Mouse (Mus musculus): Measurements from ENCODE around the gene Serac1. TPM values are rescaled to one million over a fixed set of nuclear protein-coding genes. Genes with fewer than 3 reads are reported as not detected.
"Not testable (repeated sequence)": the region's sequence is repeated elsewhere in the genome, so short reads cannot be mapped to it uniquely, and the experiment has no call there.

Serac1 gene
- polyA plus RNA-seq, 1 experiment from 2014 or later = 13.0 TPM

DNA sequence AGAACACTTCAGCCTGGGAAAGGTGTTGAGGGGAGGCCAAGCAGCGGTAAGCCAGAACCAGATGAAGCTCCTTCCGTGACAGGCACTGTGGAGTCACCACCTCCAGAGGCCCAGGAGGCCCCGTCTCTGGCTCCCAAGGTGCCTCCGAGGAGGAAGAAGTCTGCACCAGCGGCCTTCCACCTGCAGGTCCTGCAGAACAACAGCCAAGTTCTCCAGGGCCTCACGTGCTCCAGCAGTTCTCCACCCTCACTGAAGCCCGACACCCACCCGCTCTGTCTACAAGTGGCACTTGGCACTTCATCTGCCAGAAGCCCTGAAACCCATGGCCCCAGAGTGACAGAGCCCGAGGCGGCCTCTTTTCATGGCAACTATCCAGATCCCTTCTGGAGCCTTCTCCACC is 42.0 kb downstream of the Serac1 start:
- ATAC-seq (ENCODE audit: low read depth) = no peak
- H3K27me3 ChIP-seq (ENCODE audit: control insufficient read depth, insufficient read depth, low read length) = no peaks in the 10 kb centered on the region
- H3K9ac ChIP-seq (replicated peaks; ENCODE audit: low read depth, low read length) = no peak overlapping the region
- H3K4me1 ChIP-seq (ENCODE audit: control insufficient read depth, insufficient read depth, low read length) = no peaks in the 10 kb centered on the region
- H3K4me3 ChIP-seq (ENCODE audit: low read depth, low read length) = no peak overlapping the region
- H3K27ac ChIP-seq (ENCODE audit: low read depth, low read length) = no peak overlapping the region
- no peaks in the 10 kb centered on the region for H3K9me3 ChIP-seq (ENCODE audit: control insufficient read depth, low read length)
- H3K4me2 ChIP-seq (ENCODE audit: low read depth, low read length) = no peak overlapping the region
- 95% methylated on average over 10 of the region's 10 CpGs for WGBS
- peaks cover 9% of the 10 kb centered on the region; the same call in 1 of the 2 replicates for H3K36me3 ChIP-seq (ENCODE audit: control insufficient read depth, insufficient read depth, low read length)

DNA sequence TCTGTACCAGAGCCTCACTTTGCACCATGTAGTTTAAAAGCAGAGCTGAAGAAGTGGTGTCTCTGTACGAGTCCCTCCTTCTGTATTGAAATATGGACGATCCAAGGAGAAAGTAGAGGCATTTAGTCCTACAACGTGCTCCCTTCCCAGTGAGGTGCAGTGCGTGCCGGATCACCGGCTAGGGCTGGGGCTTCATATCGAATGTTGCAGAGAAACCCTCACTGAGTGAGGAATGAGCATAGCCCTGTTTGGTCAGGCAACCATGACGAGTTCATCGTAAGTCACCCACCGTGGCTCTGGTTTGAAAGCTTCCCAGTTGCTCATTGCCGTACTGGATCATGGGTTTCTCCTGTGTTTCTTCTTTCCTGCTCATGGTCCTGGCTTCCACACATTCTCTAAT is 42.7 kb downstream of the Serac1 start:
- Histone ChIP-seq H3K4me1 (ENCODE audit: control insufficient read depth, insufficient read depth, low read length) (no peaks in the 10 kb centered on the region), H3K4me2 (ENCODE audit: low read depth, low read length) (no peak overlapping the region), H3K9me3 (ENCODE audit: control insufficient read depth, low read length) (no peaks in the 10 kb centered on the region), H3K9ac (replicated peaks; ENCODE audit: low read depth, low read length) (no peak overlapping the region), H3K36me3 (ENCODE audit: control insufficient read depth, insufficient read depth, low read length) (peaks cover 6% of the 10 kb centered on the region; the same call in 1 of the 2 replicates), H3K27ac (ENCODE audit: low read depth, low read length) (no peak overlapping the region), H3K4me3 (ENCODE audit: low read depth, low read length) (no peak overlapping the region), H3K27me3 (ENCODE audit: control insufficient read depth, insufficient read depth, low read length) (no peaks in the 10 kb centered on the region)
- no peak for ATAC-seq (ENCODE audit: low read depth)
- WGBS = 89% methylated on average over 11 of the region's 11 CpGs

DNA sequence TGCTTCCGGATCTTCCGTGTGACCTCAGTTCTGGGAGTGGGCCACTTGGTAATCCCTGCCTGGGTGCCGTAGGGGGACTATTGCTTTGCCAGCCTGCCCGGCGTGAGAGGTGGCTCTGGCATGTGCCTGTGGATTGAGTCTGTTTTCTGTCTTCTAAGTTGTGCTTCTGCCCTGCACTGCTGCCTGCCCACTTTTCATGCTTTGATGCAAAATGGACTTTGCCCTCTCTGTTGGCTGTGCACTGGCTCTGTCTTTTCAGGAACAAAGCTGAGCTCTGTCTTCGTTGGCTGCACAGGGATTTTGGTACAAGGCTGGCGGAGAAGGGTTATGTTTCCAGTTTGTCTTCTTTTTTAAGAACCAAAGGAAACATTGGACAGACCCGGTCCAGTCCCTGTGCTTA is 43.1 kb downstream of the Serac1 start:
- 90% methylated on average over 8 of the region's 8 CpGs for WGBS

DNA sequence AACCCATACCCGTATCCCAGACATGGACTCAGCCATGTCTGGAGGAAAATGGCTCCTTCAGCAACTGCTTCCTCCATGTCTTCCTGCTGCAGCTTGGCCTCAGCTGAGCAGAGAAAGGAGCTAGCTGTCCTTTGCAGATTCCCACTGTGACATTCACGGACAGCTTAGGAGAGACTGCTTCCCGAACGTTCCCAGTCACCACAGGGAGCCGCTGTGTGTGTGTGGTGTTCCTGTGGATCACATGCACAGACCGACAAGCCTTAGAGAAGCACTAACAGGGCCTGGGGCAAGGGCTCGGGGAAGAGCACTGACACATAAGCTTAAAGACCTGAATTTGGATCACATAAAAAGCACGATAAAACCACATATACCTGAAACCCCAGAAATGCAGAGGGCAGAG is 43.9 kb downstream of the Serac1 start:
- Histone ChIP-seq H3K4me3 (ENCODE audit: low read depth, low read length) (no peak overlapping the region), H3K36me3 (ENCODE audit: control insufficient read depth, insufficient read depth, low read length) (no peaks in the 10 kb centered on the region), H3K4me2 (ENCODE audit: low read depth, low read length) (no peak overlapping the region), H3K27ac (ENCODE audit: low read depth, low read length) (no peak overlapping the region), H3K27me3 (ENCODE audit: control insufficient read depth, insufficient read depth, low read length) (no peaks in the 10 kb centered on the region), H3K4me1 (ENCODE audit: control insufficient read depth, insufficient read depth, low read length) (no peaks in the 10 kb centered on the region), H3K9ac (replicated peaks; ENCODE audit: low read depth, low read length) (no peak overlapping the region), H3K9me3 (ENCODE audit: control insufficient read depth, low read length) (no peaks in the 10 kb centered on the region)
- ATAC-seq (ENCODE audit: low read depth) = no peak
- WGBS = 47% methylated on average over 8 of the region's 8 CpGs

More for the DNA sequence above, 43.1 kb downstream of the Serac1 start:
- Histone ChIP-seq H3K4me2 (ENCODE audit: low read depth, low read length) (no peak overlapping the region), H3K27me3 (ENCODE audit: control insufficient read depth, insufficient read depth, low read length) (no peaks in the 10 kb centered on the region), H3K9me3 (ENCODE audit: control insufficient read depth, low read length) (no peaks in the 10 kb centered on the region), H3K27ac (ENCODE audit: low read depth, low read length) (no peak overlapping the region), H3K4me3 (ENCODE audit: low read depth, low read length) (no peak overlapping the region), H3K4me1 (ENCODE audit: control insufficient read depth, insufficient read depth, low read length) (no peaks in the 10 kb centered on the region), H3K36me3 (ENCODE audit: control insufficient read depth, insufficient read depth, low read length) (0 out of 2 replicates have a peak, but pooled peaks cover 2% of the 10 kb centered on the region), H3K9ac (replicated peaks; ENCODE audit: low read depth, low read length) (no peak overlapping the region)
- no peak for ATAC-seq (ENCODE audit: low read depth)

DNA sequence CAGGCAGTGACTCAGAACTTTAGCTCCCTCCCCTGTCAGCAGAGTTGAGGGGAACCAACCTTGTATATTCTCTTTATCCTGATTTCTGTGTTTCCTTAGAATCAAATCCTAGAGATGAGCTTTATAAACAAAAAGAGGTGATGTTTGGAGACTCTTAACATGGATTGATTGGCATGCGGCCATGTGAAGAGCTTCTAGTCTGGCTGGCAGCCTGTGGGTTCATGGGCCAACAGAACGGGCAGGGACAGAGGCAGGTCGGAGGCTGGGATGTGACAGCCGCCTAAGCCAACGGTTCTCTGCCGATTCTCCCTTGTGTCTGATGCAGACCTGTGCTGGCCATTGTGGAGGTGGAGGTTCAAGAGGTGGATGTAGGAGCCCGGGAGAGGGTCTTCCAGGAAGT is 53.7 kb downstream of the Serac1 start:
- Histone ChIP-seq H3K4me2 (ENCODE audit: low read depth, low read length) (no peak overlapping the region), H3K4me1 (ENCODE audit: control insufficient read depth, insufficient read depth, low read length) (no peaks in the 10 kb centered on the region), H3K9ac (replicated peaks; ENCODE audit: low read depth, low read length) (no peak overlapping the region), H3K27me3 (ENCODE audit: control insufficient read depth, insufficient read depth, low read length) (no peaks in the 10 kb centered on the region), H3K27ac (ENCODE audit: low read depth, low read length) (no peak overlapping the region), H3K4me3 (ENCODE audit: low read depth, low read length) (no peak overlapping the region), H3K9me3 (ENCODE audit: control insufficient read depth, low read length) (no peaks in the 10 kb centered on the region), H3K36me3 (ENCODE audit: control insufficient read depth, insufficient read depth, low read length) (no peaks in the 10 kb centered on the region)
- no peak for ATAC-seq (ENCODE audit: low read depth)
- 88% methylated on average over 7 of the region's 7 CpGs for WGBS

DNA sequence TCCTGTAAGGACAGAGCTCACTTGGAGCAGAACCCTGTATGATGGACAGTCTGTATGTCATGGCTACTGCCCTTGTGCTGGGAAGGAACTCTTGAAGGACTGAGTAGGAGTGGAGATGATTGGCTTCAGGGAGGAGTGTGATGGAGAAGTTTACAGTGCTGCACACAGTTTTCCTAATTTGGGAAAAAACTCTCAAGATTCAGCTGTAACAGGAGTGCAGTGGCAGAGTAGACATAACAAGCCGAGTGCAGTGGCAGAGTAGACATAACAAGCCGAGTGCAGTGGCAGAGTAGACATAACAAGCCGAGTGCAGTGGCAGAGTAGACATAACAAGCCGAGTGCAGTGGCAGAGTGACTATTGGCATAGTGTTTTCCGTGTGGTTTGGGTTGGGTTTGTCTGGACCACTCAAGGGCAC is 58.2 kb downstream of the Serac1 start:
- not testable (repeated sequence) for H3K36me3 ChIP-seq (ENCODE audit: control insufficient read depth, insufficient read depth, low read length); H3K4me3 ChIP-seq (ENCODE audit: low read depth, low read length); H3K4me1 ChIP-seq (ENCODE audit: control insufficient read depth, insufficient read depth, low read length); H3K9ac ChIP-seq (replicated peaks; ENCODE audit: low read depth, low read length); H3K27ac ChIP-seq (ENCODE audit: low read depth, low read length); H3K9me3 ChIP-seq (ENCODE audit: control insufficient read depth, low read length); H3K27me3 ChIP-seq (ENCODE audit: control insufficient read depth, insufficient read depth, low read length)
- WGBS = 39% methylated on average over 5 of the region's 5 CpGs
- peak; percentile 51 for ATAC-seq (ENCODE audit: low read depth)
- peak overlapping the region; percentile 9; the same call in 1 of the 2 replicates for H3K4me2 ChIP-seq (ENCODE audit: low read depth, low read length)

DNA sequence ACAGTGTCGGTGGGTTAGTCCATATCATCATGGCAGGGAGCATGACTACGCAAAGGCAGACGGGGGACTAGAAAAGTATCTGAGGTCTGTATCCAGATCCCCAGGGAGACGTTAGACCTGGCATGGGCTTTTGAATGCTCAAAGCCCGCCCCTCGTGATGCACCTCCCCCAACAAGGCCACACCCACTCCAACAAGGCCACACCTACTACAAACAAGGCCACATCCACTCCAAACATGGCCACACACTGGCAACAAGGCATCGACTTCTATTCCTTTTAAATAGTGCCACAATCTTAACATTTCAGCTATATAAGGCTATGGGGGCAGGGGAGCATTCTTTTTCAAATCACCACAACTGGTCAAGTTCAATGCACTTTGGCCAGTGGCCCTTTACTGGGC is 58.9 kb downstream of the Serac1 start:
- Histone ChIP-seq H3K4me2 (ENCODE audit: low read depth, low read length) (no peak overlapping the region), H3K27ac (ENCODE audit: low read depth, low read length) (no peak overlapping the region), H3K4me1 (ENCODE audit: control insufficient read depth, insufficient read depth, low read length) (no peaks in the 10 kb centered on the region), H3K9ac (replicated peaks; ENCODE audit: low read depth, low read length) (no peak overlapping the region), H3K27me3 (ENCODE audit: control insufficient read depth, insufficient read depth, low read length) (no peaks in the 10 kb centered on the region), H3K36me3 (ENCODE audit: control insufficient read depth, insufficient read depth, low read length) (no peaks in the 10 kb centered on the region), H3K9me3 (ENCODE audit: control insufficient read depth, low read length) (no peaks in the 10 kb centered on the region), H3K4me3 (ENCODE audit: low read depth, low read length) (no peak overlapping the region)
- no peak for ATAC-seq (ENCODE audit: low read depth)
- 59% methylated on average over 7 of the region's 7 CpGs for WGBS

DNA sequence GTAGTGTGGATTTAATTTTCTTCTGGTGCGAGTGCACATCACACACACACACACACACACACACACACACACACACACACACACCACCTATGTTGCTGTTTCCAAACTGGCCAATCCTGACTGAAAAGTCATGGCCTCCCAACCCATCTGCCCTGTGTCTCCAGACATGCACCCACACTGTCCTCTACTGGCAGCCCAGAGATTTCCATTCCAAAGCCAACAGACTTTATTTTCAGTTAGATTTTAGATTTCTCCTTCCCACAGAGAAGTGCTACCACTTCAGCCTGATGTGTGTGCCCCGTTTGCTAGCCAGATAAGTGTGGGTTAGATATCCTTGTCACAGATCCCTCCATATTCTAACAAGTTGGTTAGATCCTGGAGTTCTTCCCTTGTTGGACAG is 59.8 kb downstream of the Serac1 start:
- Histone ChIP-seq H3K4me1 (ENCODE audit: control insufficient read depth, insufficient read depth, low read length) (no peaks in the 10 kb centered on the region), H3K4me3 (ENCODE audit: low read depth, low read length) (no peak overlapping the region), H3K9me3 (ENCODE audit: control insufficient read depth, low read length) (no peaks in the 10 kb centered on the region), H3K27ac (ENCODE audit: low read depth, low read length) (no peak overlapping the region), H3K36me3 (ENCODE audit: control insufficient read depth, insufficient read depth, low read length) (no peaks in the 10 kb centered on the region), H3K27me3 (ENCODE audit: control insufficient read depth, insufficient read depth, low read length) (no peaks in the 10 kb centered on the region), H3K4me2 (ENCODE audit: low read depth, low read length) (no peak overlapping the region), H3K9ac (replicated peaks; ENCODE audit: low read depth, low read length) (no peak overlapping the region)
- 78% methylated on average over 2 of the region's 2 CpGs for WGBS
- no peak for ATAC-seq (ENCODE audit: low read depth)

DNA sequence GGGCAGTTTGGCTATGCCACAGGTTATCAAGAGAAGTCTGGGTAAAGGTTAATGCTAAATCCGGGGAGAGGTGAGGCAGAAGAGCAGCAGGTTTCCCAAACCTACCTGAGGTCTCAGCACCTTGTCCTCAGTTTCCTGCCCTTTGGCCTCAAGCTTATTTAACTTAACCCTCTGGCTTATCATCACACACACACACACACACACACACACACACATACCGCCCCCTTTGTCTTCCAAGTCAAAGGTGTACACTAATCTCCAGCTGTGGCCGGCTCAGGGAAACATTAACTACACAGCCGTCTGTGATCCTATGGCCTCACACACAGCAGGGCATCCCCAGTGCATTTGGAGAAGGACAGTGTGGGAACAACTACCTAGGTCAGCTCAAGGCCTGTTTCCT is 61.2 kb downstream of the Serac1 start:
- Histone ChIP-seq H3K4me1 (ENCODE audit: control insufficient read depth, insufficient read depth, low read length) (no peaks in the 10 kb centered on the region), H3K27ac (ENCODE audit: low read depth, low read length) (no peak overlapping the region), H3K9me3 (ENCODE audit: control insufficient read depth, low read length) (no peaks in the 10 kb centered on the region), H3K27me3 (ENCODE audit: control insufficient read depth, insufficient read depth, low read length) (no peaks in the 10 kb centered on the region), H3K36me3 (ENCODE audit: control insufficient read depth, insufficient read depth, low read length) (no peaks in the 10 kb centered on the region), H3K4me2 (ENCODE audit: low read depth, low read length) (no peak overlapping the region), H3K4me3 (ENCODE audit: low read depth, low read length) (no peak overlapping the region), H3K9ac (replicated peaks; ENCODE audit: low read depth, low read length) (no peak overlapping the region)
- ATAC-seq (ENCODE audit: low read depth) = no peak
- 76% methylated on average over 4 of the region's 4 CpGs for WGBS

DNA sequence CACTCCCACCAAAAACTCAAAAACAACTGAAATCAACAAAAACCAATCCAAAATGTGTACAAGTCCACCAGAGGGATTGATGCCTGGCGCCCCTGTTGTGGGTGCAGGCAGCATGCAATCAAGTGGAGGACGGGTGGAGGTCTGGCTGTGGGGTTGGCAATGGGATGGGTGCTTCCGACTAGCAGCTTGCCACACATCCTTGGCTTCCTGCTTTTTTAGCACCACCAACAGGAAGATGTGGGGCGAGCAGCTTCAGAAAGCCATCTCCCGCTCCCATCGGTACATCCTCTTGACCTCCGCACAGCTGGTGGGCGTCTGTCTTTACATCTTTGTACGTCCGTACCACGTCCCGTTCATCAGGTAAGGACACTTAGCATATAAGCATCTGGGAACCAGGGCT is 62.3 kb downstream of the Serac1 start:
- Histone ChIP-seq H3K36me3 (ENCODE audit: control insufficient read depth, insufficient read depth, low read length) (no peaks in the 10 kb centered on the region), H3K4me1 (ENCODE audit: control insufficient read depth, insufficient read depth, low read length) (no peaks in the 10 kb centered on the region), H3K4me3 (ENCODE audit: low read depth, low read length) (no peak overlapping the region), H3K27me3 (ENCODE audit: control insufficient read depth, insufficient read depth, low read length) (no peaks in the 10 kb centered on the region), H3K9ac (replicated peaks; ENCODE audit: low read depth, low read length) (no peak overlapping the region), H3K4me2 (ENCODE audit: low read depth, low read length) (no peak overlapping the region), H3K27ac (ENCODE audit: low read depth, low read length) (no peak overlapping the region), H3K9me3 (ENCODE audit: control insufficient read depth, low read length) (no peaks in the 10 kb centered on the region)
- 64% methylated on average over 12 of the region's 12 CpGs for WGBS
- ATAC-seq (ENCODE audit: low read depth) = no peak
